Mouse (Mus musculus): ENCODE data around the gene Aff1.

The Aff1 gene

GRCm38 (mm10) chr5:103692531-103693040, 412 bp downstream of the Aff1 start:
- in situ Hi-C loops (cut with MboI; ENCODE audit: low sequenced_read_pairs): no loop called here

GRCm38 (mm10) chr5:103693041-103693641, 967 bp downstream of the Aff1 start:
- in situ Hi-C loops (cut with MboI; ENCODE audit: low sequenced_read_pairs): no loop called here

- in situ Hi-C loops (cut with MboI; ENCODE audit: low sequenced_read_pairs): no loop called here
Measured at GRCm38 (mm10) chr5:103694094-103694493, 1.9 kb downstream of the Aff1 start.

- in situ Hi-C loops (cut with MboI; ENCODE audit: low sequenced_read_pairs): no loop called here
Measured at GRCm38 (mm10) chr5:103697875-103698491, 5.8 kb downstream of the Aff1 start.

GRCm38 (mm10) chr5:103698577-103698976, 6.4 kb downstream of the Aff1 start:
- in situ Hi-C loops (cut with MboI; ENCODE audit: low sequenced_read_pairs): no loop called here

GRCm38 (mm10) chr5:103699537-103699936, 7.4 kb downstream of the Aff1 start:
- in situ Hi-C loops (cut with MboI; ENCODE audit: low sequenced_read_pairs): no loop called here

- in situ Hi-C loops (cut with MboI; ENCODE audit: low sequenced_read_pairs): no loop called here
Measured at GRCm38 (mm10) chr5:103700661-103701060, 8.5 kb downstream of the Aff1 start.

- in situ Hi-C loops (cut with MboI; ENCODE audit: low sequenced_read_pairs): no loop called here
Measured at GRCm38 (mm10) chr5:103701466-103701865, 9.3 kb downstream of the Aff1 start.

- in situ Hi-C loops (cut with MboI; ENCODE audit: low sequenced_read_pairs): no loop called here
Measured at GRCm38 (mm10) chr5:103702527-103702926, 10.4 kb downstream of the Aff1 start.

- in situ Hi-C loops (cut with MboI; ENCODE audit: low sequenced_read_pairs): no loop called here
Measured at GRCm38 (mm10) chr5:103705331-103705730, 13.2 kb downstream of the Aff1 start.

- in situ Hi-C loops (cut with MboI; ENCODE audit: low sequenced_read_pairs): no loop called here
Measured at GRCm38 (mm10) chr5:103705874-103706273, 13.7 kb downstream of the Aff1 start.

- in situ Hi-C loops (cut with MboI; ENCODE audit: low sequenced_read_pairs): no loop called here
Measured at GRCm38 (mm10) chr5:103709044-103709443, 16.9 kb downstream of the Aff1 start.

- in situ Hi-C loops (cut with MboI; ENCODE audit: low sequenced_read_pairs): no loop called here
Measured at GRCm38 (mm10) chr5:103711886-103712285, 19.7 kb downstream of the Aff1 start.

- in situ Hi-C loops (cut with MboI; ENCODE audit: low sequenced_read_pairs): no loop called here
Measured at GRCm38 (mm10) chr5:103713422-103713821, 21.2 kb downstream of the Aff1 start.

GRCm38 (mm10) chr5:103714943-103715342, 22.8 kb downstream of the Aff1 start:
- in situ Hi-C loops (cut with MboI; ENCODE audit: low sequenced_read_pairs): no loop called here

GRCm38 (mm10) chr5:103716824-103717342, 24.7 kb downstream of the Aff1 start:
- in situ Hi-C loops (cut with MboI; ENCODE audit: low sequenced_read_pairs): no loop called here

GRCm38 (mm10) chr5:103719131-103719530, 27.0 kb downstream of the Aff1 start:
- in situ Hi-C loops (cut with MboI; ENCODE audit: low sequenced_read_pairs): no loop called here

GRCm38 (mm10) chr5:103719851-103720250, 27.7 kb downstream of the Aff1 start:
- in situ Hi-C loops (cut with MboI; ENCODE audit: low sequenced_read_pairs): no loop called here

GRCm38 (mm10) chr5:103720967-103721366, 28.8 kb downstream of the Aff1 start:
- in situ Hi-C loops (cut with MboI; ENCODE audit: low sequenced_read_pairs): no loop called here

GRCm38 (mm10) chr5:103721490-103721889, 29.3 kb downstream of the Aff1 start:
- in situ Hi-C loops (cut with MboI; ENCODE audit: low sequenced_read_pairs): no loop called here

- in situ Hi-C loops (cut with MboI; ENCODE audit: low sequenced_read_pairs): no loop called here
Measured at GRCm38 (mm10) chr5:103722721-103723120, 30.5 kb downstream of the Aff1 start.

GRCm38 (mm10) chr5:103724384-103724783, 32.2 kb downstream of the Aff1 start:
- in situ Hi-C loops (cut with MboI; ENCODE audit: low sequenced_read_pairs): no loop called here

All from CH12F3 (cell line).